9 mouse cellular contexts compared by ENCODE assay signal in genomic region chr7:130982371-130982770, GRCm38 (mm10). TPM values are rescaled to one million over a fixed set of nuclear protein-coding genes. Genes with fewer than 3 reads are reported as not detected.
DNase-seq lines count a peak whose midpoint lies in the region; ATAC-seq lines count a peak whose summit lies in the region.
"Had no signal": no experiment of that assay in that cellular context is flagged by ENCODE, and none has a peak within 500 bp of the region (broad histone marks: within the 10 kb centered on the region; RNA-seq: fewer than 3 reads in every experiment).

No protein-coding gene starts in this region.

- ATAC-seq in embryonic facial prominence, embryonic 14.5 days (ENCODE audit: low read depth), result peak; percentile 73
- ATAC-seq in limb, embryonic 13.5 days (ENCODE audit: low FRiP score, low read depth), result peak; percentile 77
- ATAC-seq: midbrain, embryonic 16.5 days had no signal

- no peak overlapping the region for H3K4me2 ChIP-seq in embryonic facial prominence, embryonic 14.5 days (ENCODE audit: low read depth, low read length)
- 0 out of 2 replicates have a peak overlapping the region, but pooled peaks have one; percentile 14 for H3K4me2 ChIP-seq in limb, embryonic 13.5 days (replicated peaks)

- DNase-seq in thymus, postnatal 14 days, result peak; percentile 42
- no peak for DNase-seq in thymus, postnatal 0 days (ENCODE audit: low spot score)
- DNase-seq in embryonic facial prominence, embryonic 14.5 days (ENCODE audit: low spot score), result peak; percentile 79
- DNase-seq in yolk sac, embryonic 10.5 days (ENCODE audit: low spot score), result peak; percentile 61
- DNase-seq in adrenal gland, adult 8-10 months, result no peak
- no peak for DNase-seq in left cerebral cortex, adult 18-20 months (ENCODE audit: low spot score in 2 of 2)

- WGBS in embryonic facial prominence, embryonic 14.5 days, result 28% methylated on average over 4 of the region's 4 CpGs
- 28% methylated on average over 4 of the region's 4 CpGs for WGBS in limb, embryonic 13.5 days

- H3K9me3 ChIP-seq in embryonic facial prominence, embryonic 14.5 days (ENCODE audit: control insufficient read depth, low read length), result no peaks in the 10 kb centered on the region
- H3K9me3 ChIP-seq in limb, embryonic 13.5 days, result no peaks in the 10 kb centered on the region

- H3K4me1 ChIP-seq in embryonic facial prominence, embryonic 14.5 days (ENCODE audit: control insufficient read depth, insufficient read depth, low read length), result peaks cover 17% of the 10 kb centered on the region
- H3K4me1 ChIP-seq in limb, embryonic 13.5 days, result peaks cover 73% of the 10 kb centered on the region

- no peak overlapping the region for H3K9ac ChIP-seq in embryonic facial prominence, embryonic 14.5 days (ENCODE audit: low read depth, low read length)
- no peak overlapping the region for H3K9ac ChIP-seq in limb, embryonic 13.5 days

- no peak overlapping the region for H3K4me3 ChIP-seq in embryonic facial prominence, embryonic 14.5 days (ENCODE audit: low read depth, low read length)
- no peak overlapping the region for H3K4me3 ChIP-seq in limb, embryonic 13.5 days

- H3K36me3 ChIP-seq in embryonic facial prominence, embryonic 14.5 days (ENCODE audit: control insufficient read depth, insufficient read depth, low read length), result no peaks in the 10 kb centered on the region
- H3K36me3 ChIP-seq in limb, embryonic 13.5 days, result no peaks in the 10 kb centered on the region

- H3K27me3 ChIP-seq in embryonic facial prominence, embryonic 14.5 days (replicated peaks; ENCODE audit: control insufficient read depth, insufficient read depth, low read length), result no peaks in the 10 kb centered on the region
- H3K27me3 ChIP-seq in limb, embryonic 13.5 days, result no peaks in the 10 kb centered on the region; the same call in 1 of the 2 replicates

- peak overlapping the region; percentile 66 for H3K27ac ChIP-seq in embryonic facial prominence, embryonic 14.5 days (replicated peaks; ENCODE audit: low read depth, low read length)
- peak overlapping the region; percentile 49 for H3K27ac ChIP-seq in limb, embryonic 13.5 days

RNA-seq across cellular contexts. Expression of gene Htra1, which starts 46.5 kb away (rescaled TPM):
- 8.4 and 9.2 TPM in 2 replicates for polyA plus RNA-seq in thymus, postnatal 0 days (2015; fragmentation: Nextera tagmentation; extraction: Ambion mirVana)
- polyA plus RNA-seq in embryonic facial prominence, embryonic 14.5 days (2014; fragmentation: Nextera tagmentation; extraction: Ambion mirVana), result 113 and 128 TPM in 2 replicates
- 78.4 and 87.6 TPM in 2 replicates for polyA plus RNA-seq in limb, embryonic 13.5 days (2015; fragmentation: Nextera tagmentation; extraction: Ambion mirVana)
- 10 to 100 TPM; 33.0 to 88.6 (median 61.0) TPM for total RNA-seq in adrenal gland, adult 8-10 months (2022)
- total RNA-seq in left cerebral cortex, adult 18-20 months (2021), result 100 to 1,000 TPM; 179 to 186 TPM

RNA-seq across cellular contexts. Expression of gene Dmbt1, which starts 49.5 kb away (rescaled TPM):
- 0.35 and 0.49 TPM in 2 replicates for polyA plus RNA-seq in thymus, postnatal 0 days (2015; fragmentation: Nextera tagmentation; extraction: Ambion mirVana)
- polyA plus RNA-seq in embryonic facial prominence, embryonic 14.5 days (2014; fragmentation: Nextera tagmentation; extraction: Ambion mirVana), result 0.04 TPM in 1 of 2 replicates, not detected in the other
- 0.03 and 0.04 TPM in 2 replicates for polyA plus RNA-seq in limb, embryonic 13.5 days (2015; fragmentation: Nextera tagmentation; extraction: Ambion mirVana)
- not detected for total RNA-seq in adrenal gland, adult 8-10 months (2022)
- not detected for total RNA-seq in left cerebral cortex, adult 18-20 months (2021)
- total RNA-seq: layer of hippocampus, postnatal 10 days had no signal
- polyA plus RNA-seq: midbrain, embryonic 16.5 days had no signal

Comparison
In these comparisons a context has a peak if more than half of its experiments do, and no peak if none do; other contexts are left out.
1. DNase-seq: peak in thymus, postnatal 14 days (single experiment), embryonic facial prominence, embryonic 14.5 days (single experiment) and yolk sac, embryonic 10.5 days (single experiment); none in thymus, postnatal 0 days (single experiment), adrenal gland, adult 8-10 months (single experiment) and left cerebral cortex, adult 18-20 months (0 of 2).